Mouse (Mus musculus) ES-E14 (cell line): ENCODE results near the gene Mrpl12.

ENCODE experiments used
- CHD2 ChIP-seq: IDR thresholded peaks from 2 replicates; pipeline ENCODE4 v1.6.1; 2014; ENCODE audit warnings: mild to moderate bottlenecking, low read depth, low read length, inconsistent platforms
- HCFC1 ChIP-seq: IDR thresholded peaks from 2 replicates; pipeline ENCODE4 v1.6.1; 2012; ENCODE audit warnings: low read length, inconsistent platforms, borderline replicate concordance; ENCODE audit not compliant: insufficient read depth
- MAFK ChIP-seq: IDR thresholded peaks from 2 replicates; pipeline ENCODE4 v1.6.1; 2014; ENCODE audit warnings: mild to moderate bottlenecking, low read depth, low read length, inconsistent platforms; ENCODE audit not compliant: insufficient read depth
- ZC3H11A ChIP-seq: IDR thresholded peaks from 2 replicates; pipeline ENCODE4 v1.6.1; 2012; ENCODE audit warnings: low read depth, mild to moderate bottlenecking, inconsistent platforms, low read length, borderline replicate concordance
- ZNF384 ChIP-seq: IDR thresholded peaks from 2 replicates; pipeline ENCODE4 v1.6.1; 2012; ENCODE audit warnings: low read depth, low read length, inconsistent platforms

- TF ChIP-seq CHD2 (no peak), ZC3H11A (no peak), MAFK (no peak), ZNF384 (no peak), HCFC1 (no peak)
These were observed 31.1 kb upstream of the Mrpl12 start, which contains the start of gene Pde6g for GRCm38 (mm10) chr11:120453306-120453705.
